Mouse (Mus musculus): Measurements from ENCODE around the gene Tex33. TPM values are rescaled to one million over a fixed set of nuclear protein-coding genes. Genes with fewer than 3 reads are reported as not detected.
A peak's percentile ranks its signal among the peaks of the same experiment; 100 is the strongest.

The Tex33 gene
- polyA plus RNA-seq, 1 experiment: not detected

DNA sequence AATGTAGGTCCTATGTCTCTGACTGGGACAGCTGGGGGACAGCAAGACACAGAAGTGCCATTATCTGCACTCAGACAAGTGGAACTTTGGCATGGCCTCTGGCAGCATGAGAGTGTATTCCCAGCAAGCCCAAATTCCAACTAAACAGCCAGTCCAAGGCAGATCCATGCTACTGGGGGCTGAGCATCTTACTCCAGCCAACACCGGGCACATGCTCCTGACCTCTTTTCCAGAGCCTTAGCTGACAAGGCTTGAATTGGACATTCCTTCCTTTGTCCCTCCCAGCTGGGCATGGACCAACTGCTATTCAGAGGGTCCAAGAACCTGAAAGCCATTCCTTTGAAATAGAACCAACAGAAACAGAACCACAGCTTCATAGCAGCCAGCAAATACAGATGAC, 26.1 kb downstream of the Tex33 start:
- 28% methylated on average over 1 of the region's 1 CpGs for WGBS
- H3K27ac ChIP-seq (ENCODE audit: insufficient read depth, low read length): no peak overlapping the region
- TF ChIP-seq POLR2A (IDR thresholded peaks at IDR 0.05; ENCODE audit: borderline replicate concordance, insufficient read depth, low read length) (no peak), CTCF (IDR thresholded peaks at IDR 0.05; ENCODE audit: borderline replicate concordance, insufficient read depth, low read depth, low read length) (no peak)
- no peak overlapping the region for H3K4me3 ChIP-seq (replicated peaks; ENCODE audit: insufficient read depth, low read depth, low read length)
- no peaks in the 10 kb centered on the region for H3K27me3 ChIP-seq (ENCODE audit: control insufficient read depth, insufficient read depth, low read length)
- DNase-seq: peak in 1 of 2 experiments; percentile 30
- no peaks in the 10 kb centered on the region for H3K4me1 ChIP-seq (ENCODE audit: control insufficient read depth, insufficient read depth, low read length)

- Histone ChIP-seq H3K4me1 (ENCODE audit: control insufficient read depth, insufficient read depth, low read length) (no peaks in the 10 kb centered on the region), H3K27me3 (ENCODE audit: control insufficient read depth, insufficient read depth, low read length) (no peaks in the 10 kb centered on the region), H3K4me3 (replicated peaks; ENCODE audit: insufficient read depth, low read depth, low read length) (no peak overlapping the region), H3K27ac (ENCODE audit: insufficient read depth, low read length) (no peak overlapping the region)
- TF ChIP-seq CTCF (IDR thresholded peaks at IDR 0.05; ENCODE audit: borderline replicate concordance, insufficient read depth, low read depth, low read length): peak; percentile 86
- TF ChIP-seq POLR2A (IDR thresholded peaks at IDR 0.05; ENCODE audit: borderline replicate concordance, insufficient read depth, low read length): no peak
- 14% methylated on average over 8 of the region's 8 CpGs for WGBS
- peak; percentile 13 to 48 for DNase-seq
Measured at GRCm38 (mm10) chr15:78368926-78369346, 26.8 kb downstream of the Tex33 start.

DNA sequence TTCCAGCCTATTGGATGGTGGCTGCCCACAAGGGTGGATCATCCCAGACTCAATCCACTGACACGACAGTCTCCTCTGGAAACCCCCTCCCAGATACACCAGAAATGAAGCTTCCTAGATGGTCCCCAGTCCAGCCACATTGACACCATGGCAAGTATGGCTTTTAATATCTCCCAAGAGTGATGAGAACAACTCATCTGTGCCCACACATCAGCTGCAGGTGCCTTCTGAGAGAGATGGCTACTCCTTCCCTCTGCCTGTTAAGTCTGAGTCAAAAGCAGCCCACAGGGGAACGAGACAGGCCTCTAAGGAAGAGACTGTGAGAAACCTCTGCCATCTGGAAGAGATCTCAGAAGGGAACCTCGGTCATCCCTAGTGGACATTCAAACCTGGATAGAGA, 27.9 kb downstream of the Tex33 start:
- WGBS: 86% methylated on average over 3 of the region's 3 CpGs
- Histone ChIP-seq H3K4me1 (ENCODE audit: control insufficient read depth, insufficient read depth, low read length) (no peaks in the 10 kb centered on the region), H3K27me3 (ENCODE audit: control insufficient read depth, insufficient read depth, low read length) (no peaks in the 10 kb centered on the region), H3K4me3 (replicated peaks; ENCODE audit: insufficient read depth, low read depth, low read length) (no peak overlapping the region), H3K27ac (ENCODE audit: insufficient read depth, low read length) (no peak overlapping the region)
- TF ChIP-seq CTCF (IDR thresholded peaks at IDR 0.05; ENCODE audit: borderline replicate concordance, insufficient read depth, low read depth, low read length) (no peak), POLR2A (IDR thresholded peaks at IDR 0.05; ENCODE audit: borderline replicate concordance, insufficient read depth, low read length) (no peak)
- DNase-seq: no peak

DNA sequence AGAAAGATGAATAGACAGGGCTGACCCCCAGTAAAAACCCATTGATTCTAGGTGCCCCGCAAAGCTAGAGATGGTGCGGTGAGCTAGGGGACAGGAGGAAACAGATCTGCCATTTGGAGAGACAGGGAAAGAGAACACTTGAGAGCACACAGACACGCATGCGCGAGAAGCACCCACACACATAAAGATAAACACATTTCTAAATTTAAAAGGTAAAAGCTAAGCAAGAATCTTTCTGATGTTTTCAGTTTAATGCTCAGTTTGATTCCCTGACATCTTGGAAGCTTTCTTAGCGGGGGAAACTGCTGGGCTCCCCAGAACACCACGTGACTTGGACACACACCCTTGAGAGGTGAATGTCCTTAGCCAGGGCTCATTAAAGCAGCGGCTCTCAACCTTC, 28.8 kb downstream of the Tex33 start:
- 75% methylated on average over 8 of the region's 8 CpGs for WGBS
- H3K4me3 ChIP-seq (replicated peaks; ENCODE audit: insufficient read depth, low read depth, low read length): no peak overlapping the region
- no peaks in the 10 kb centered on the region for H3K4me1 ChIP-seq (ENCODE audit: control insufficient read depth, insufficient read depth, low read length)
- no peaks in the 10 kb centered on the region for H3K27me3 ChIP-seq (ENCODE audit: control insufficient read depth, insufficient read depth, low read length)
- DNase-seq: no peak
- TF ChIP-seq POLR2A (IDR thresholded peaks at IDR 0.05; ENCODE audit: borderline replicate concordance, insufficient read depth, low read length) (no peak), CTCF (IDR thresholded peaks at IDR 0.05; ENCODE audit: borderline replicate concordance, insufficient read depth, low read depth, low read length) (no peak)
- H3K27ac ChIP-seq (ENCODE audit: insufficient read depth, low read length): no peak overlapping the region

DNA sequence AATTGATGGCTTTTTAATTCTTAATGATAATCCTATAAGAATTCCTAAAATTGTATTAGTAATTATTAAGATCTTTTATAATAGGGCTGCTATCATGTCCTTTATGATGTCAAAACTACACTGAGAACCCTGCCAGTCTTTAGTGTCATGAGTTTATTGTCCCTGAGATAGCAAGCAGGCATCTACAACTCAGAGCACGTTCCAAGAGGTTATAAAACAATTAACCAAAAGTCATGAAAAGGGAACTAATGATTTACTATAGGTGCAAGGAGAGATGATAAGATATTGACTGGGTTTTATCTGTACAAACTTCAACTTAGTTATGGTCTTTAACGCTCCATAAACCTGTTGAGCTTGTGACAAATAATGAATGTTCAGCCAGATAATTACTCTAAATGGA, 29.8 kb downstream of the Tex33 start:
- Histone ChIP-seq H3K4me1 (ENCODE audit: control insufficient read depth, insufficient read depth, low read length) (no peaks in the 10 kb centered on the region), H3K4me3 (replicated peaks; ENCODE audit: insufficient read depth, low read depth, low read length) (no peak overlapping the region), H3K27ac (ENCODE audit: insufficient read depth, low read length) (no peak overlapping the region), H3K27me3 (ENCODE audit: control insufficient read depth, insufficient read depth, low read length) (no peaks in the 10 kb centered on the region)
- DNase-seq: no peak
- TF ChIP-seq CTCF (IDR thresholded peaks at IDR 0.05; ENCODE audit: borderline replicate concordance, insufficient read depth, low read depth, low read length) (no peak), POLR2A (IDR thresholded peaks at IDR 0.05; ENCODE audit: borderline replicate concordance, insufficient read depth, low read length) (no peak)
- WGBS: 94% methylated on average over 2 of the region's 2 CpGs

DNA sequence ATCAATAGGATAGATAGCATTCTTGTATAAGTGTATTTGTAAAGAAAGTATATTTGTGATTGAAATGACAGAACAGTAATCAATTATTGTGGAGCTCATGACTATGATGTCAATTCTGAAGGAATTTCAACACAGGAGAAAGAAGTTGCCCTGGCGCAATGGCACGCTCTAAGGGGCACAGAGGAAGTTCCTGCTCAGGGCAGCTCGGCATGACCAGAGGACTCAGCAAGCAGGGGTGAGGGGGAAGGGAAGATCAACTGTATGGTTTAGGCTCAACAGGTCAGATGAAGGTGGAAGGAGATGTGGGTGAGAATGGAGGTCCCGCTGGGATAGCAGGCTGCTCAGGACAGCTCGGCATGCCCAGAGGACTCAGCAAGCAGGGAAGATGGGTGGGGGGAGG, 40.2 kb downstream of the Tex33 start:
- Histone ChIP-seq H3K27me3 (ENCODE audit: control insufficient read depth, insufficient read depth, low read length) (no peaks in the 10 kb centered on the region; the same call in 1 of the 2 replicates), H3K27ac (ENCODE audit: insufficient read depth, low read length) (no peak overlapping the region), H3K4me3 (replicated peaks; ENCODE audit: insufficient read depth, low read depth, low read length) (no peak overlapping the region), H3K4me1 (ENCODE audit: control insufficient read depth, insufficient read depth, low read length) (no peaks in the 10 kb centered on the region)
- 94% methylated on average over 5 of the region's 5 CpGs for WGBS
- TF ChIP-seq POLR2A (IDR thresholded peaks at IDR 0.05; ENCODE audit: borderline replicate concordance, insufficient read depth, low read length) (no peak), CTCF (IDR thresholded peaks at IDR 0.05; ENCODE audit: borderline replicate concordance, insufficient read depth, low read depth, low read length) (no peak)
- no peak for DNase-seq

DNA sequence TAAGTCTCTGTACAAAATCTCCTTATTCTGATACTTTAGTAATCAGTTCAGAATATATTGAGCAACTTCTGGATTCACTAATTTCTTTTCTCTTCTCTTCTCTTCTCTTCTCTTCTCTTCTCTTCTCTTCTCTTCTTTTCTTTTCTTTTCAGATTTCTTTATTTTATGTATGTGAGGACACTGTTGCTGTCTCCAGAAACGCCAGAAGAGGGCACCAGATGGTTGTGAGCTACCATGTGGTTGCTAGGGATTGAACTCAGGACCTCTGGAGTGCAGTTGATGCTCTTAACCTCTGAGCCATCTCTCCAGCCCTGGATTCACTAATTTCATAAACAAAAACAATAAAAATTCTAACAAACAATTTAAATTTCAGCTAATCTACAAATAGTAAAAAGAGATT, 40.8 kb downstream of the Tex33 start:
- Histone ChIP-seq H3K27ac (ENCODE audit: insufficient read depth, low read length) (no peak overlapping the region), H3K27me3 (ENCODE audit: control insufficient read depth, insufficient read depth, low read length) (no peaks in the 10 kb centered on the region; the same call in 1 of the 2 replicates), H3K4me3 (replicated peaks; ENCODE audit: insufficient read depth, low read depth, low read length) (no peak overlapping the region), H3K4me1 (ENCODE audit: control insufficient read depth, insufficient read depth, low read length) (no peaks in the 10 kb centered on the region)
- peak; percentile 57 for TF ChIP-seq CTCF (IDR thresholded peaks at IDR 0.05; ENCODE audit: borderline replicate concordance, insufficient read depth, low read depth, low read length)
- TF ChIP-seq POLR2A (IDR thresholded peaks at IDR 0.05; ENCODE audit: borderline replicate concordance, insufficient read depth, low read length): no peak
- WGBS: 0% methylated on average over 1 of the region's 1 CpGs
- DNase-seq: peak; percentile 23 to 30

- Histone ChIP-seq H3K4me1 (ENCODE audit: control insufficient read depth, insufficient read depth, low read length) (no peaks in the 10 kb centered on the region), H3K4me3 (replicated peaks; ENCODE audit: insufficient read depth, low read depth, low read length) (no peak overlapping the region), H3K27me3 (ENCODE audit: control insufficient read depth, insufficient read depth, low read length) (no peaks in the 10 kb centered on the region; the same call in 1 of the 2 replicates), H3K27ac (ENCODE audit: insufficient read depth, low read length) (no peak overlapping the region)
- DNase-seq: no peak
- WGBS: 56% methylated on average over 3 of the region's 3 CpGs
- TF ChIP-seq POLR2A (IDR thresholded peaks at IDR 0.05; ENCODE audit: borderline replicate concordance, insufficient read depth, low read length): no peak
- TF ChIP-seq CTCF (IDR thresholded peaks at IDR 0.05; ENCODE audit: borderline replicate concordance, insufficient read depth, low read depth, low read length): no peak
Measured at GRCm38 (mm10) chr15:78351586-78352165, 44.0 kb downstream of the Tex33 start.

Data from cerebellum, adult 2 months (tissue).